Mouse (Mus musculus) kidney, adult 2 months (tissue): Measurements from ENCODE around the gene Senp7.

Experiments used
- CTCF ChIP-seq: fragments of 200-500 bp; conservative IDR thresholded peaks from 2 replicates; pipeline ENCODE4 v1.5.1; 2011; ENCODE audit warnings: low read depth, mild to moderate bottlenecking, control low read depth, low read length, moderate library complexity, mixed read lengths; ENCODE audit not compliant: insufficient read depth, insufficient read length
- POLR2A ChIP-seq: fragments of 200-500 bp; IDR thresholded peaks from one replicate; pipeline ENCODE4 v1.6.1; 2011; ENCODE audit warnings: low read depth, low read length, control low read depth

GRCm38 (mm10) chr16:56028722-56029551 is 19.2 kb upstream of the Senp7 start:
- TF ChIP-seq CTCF (no peak), POLR2A (no peak)
